Mouse (Mus musculus): ENCODE measurements around the gene Mitd1.

Gene Mitd1

GRCm38 (mm10) chr1:37867684-37868322, 22.4 kb downstream of the Mitd1 start:
- in situ Hi-C loops (cut with MboI, MseI): loop anchor here (5.0 to 25.0 kb wide), 2 partner anchors 191 to 956 kb away; no protein-coding TSS in a partner anchor

- in situ Hi-C loops (cut with MboI, MseI): loop anchor here (5.0 to 25.0 kb wide), 2 partner anchors 190 to 955 kb away; no protein-coding TSS in a partner anchor
These were observed 23.2 kb downstream of the Mitd1 start for GRCm38 (mm10) chr1:37867056-37867455.

GRCm38 (mm10) chr1:37866286-37866685, 23.9 kb downstream of the Mitd1 start, which contains the start of gene Tsga10:
TSS of gene Tsga10 (minus strand) at chr1:37866429.
- in situ Hi-C loops (cut with MboI, MseI): loop anchor here (5.0 to 25.0 kb wide), 2 partner anchors 189 to 954 kb away; no protein-coding TSS in a partner anchor

- in situ Hi-C loops (cut with MboI, MseI): loop anchor here (5.0 to 25.0 kb wide), 2 partner anchors 188 to 953 kb away; no protein-coding TSS in a partner anchor
These were observed 24.6 kb downstream of the Mitd1 start for GRCm38 (mm10) chr1:37865401-37866215.

- in situ Hi-C loops (cut with MboI, MseI): loop anchor here (5.0 to 25.0 kb wide), 2 partner anchors 187 to 952 kb away; no protein-coding TSS in a partner anchor
These were observed 25.5 kb downstream of the Mitd1 start for GRCm38 (mm10) chr1:37864511-37865400.

- in situ Hi-C loops (cut with MboI, MseI): loop anchor here in 1 of 2 experiments (25.0 kb wide), 1 partner anchor 938 kb away; no protein-coding TSS in a partner anchor
These were observed 39.5 kb downstream of the Mitd1 start for GRCm38 (mm10) chr1:37850696-37851095.

GRCm38 (mm10) chr1:37846878-37847277, 43.3 kb downstream of the Mitd1 start:
- in situ Hi-C loops (cut with MboI, MseI): no loop called here

GRCm38 (mm10) chr1:37831681-37832080, 58.5 kb downstream of the Mitd1 start:
- in situ Hi-C loops (cut with MboI, MseI): no loop called here
